Mouse (Mus musculus) forebrain, postnatal 0 days (tissue): ENCODE measurements around the gene Defb36. TPM values are rescaled to one million over a fixed set of nuclear protein-coding genes. Genes with fewer than 3 reads are reported as not detected.
A peak's percentile ranks its signal among the peaks of the same experiment; 100 is the strongest.

ENCODE experiments used
- ATAC-seq: fragments of 200-750 bp; cut with Nextera tagmentation; 2 replicates; pipeline ENCODE4 v1.8.0; 2017; ENCODE audit warnings: mild to moderate bottlenecking, moderate library complexity
- DNase-seq: peaks from one replicate; pipeline ENCODE4 v3.0.0-alpha.2; 2015
- H3K27ac ChIP-seq: fragments of 300-500 bp; sonication (generic); 2 replicates; pipeline ENCODE4 v1.5.1; 2014; ENCODE audit warnings: low read depth, mild to moderate bottlenecking, antibody characterized with exemption, low read length, moderate library complexity, mixed read lengths
- H3K27me3 ChIP-seq: fragments of 300-500 bp; sonication (generic); 2 replicates; pipeline ENCODE4 v1.6.1; 2014; ENCODE audit warnings: mild to moderate bottlenecking, low read length, mixed read lengths; ENCODE audit not compliant: insufficient read depth
- H3K36me3 ChIP-seq: fragments of 300-500 bp; sonication (generic); 2 replicates; pipeline ENCODE4 v1.6.1; 2014; ENCODE audit warnings: mild to moderate bottlenecking, moderate library complexity; ENCODE audit not compliant: insufficient read depth
- H3K4me1 ChIP-seq: fragments of 300-500 bp; sonication (generic); 2 replicates; pipeline ENCODE4 v1.6.1; 2014; ENCODE audit warnings: antibody characterized with exemption; ENCODE audit not compliant: insufficient read depth
- H3K4me2 ChIP-seq: fragments of 300-500 bp; sonication (generic); 2 replicates; pipeline ENCODE4 v1.6.1; 2014; ENCODE audit warnings: low read depth, mild to moderate bottlenecking, moderate library complexity
- H3K4me3 ChIP-seq: fragments of 300-500 bp; sonication (generic); 2 replicates; pipeline ENCODE4 v1.5.1; 2014; ENCODE audit warnings: low read depth, low read length, mixed read lengths
- H3K9ac ChIP-seq: fragments of 300-500 bp; sonication (generic); 2 replicates; pipeline ENCODE4 v1.6.1; 2014; ENCODE audit warnings: mild to moderate bottlenecking
- H3K9me3 ChIP-seq: fragments of 300-500 bp; sonication (generic); 2 replicates; pipeline ENCODE4 v1.6.1; 2016; ENCODE audit warnings: low read length
- CTCF ChIP-seq: sonication (generic); IDR thresholded peaks from 2 replicates; pipeline ENCODE4 v1.5.1; 2016; ENCODE audit warnings: antibody characterized with exemption, control low read depth, low read depth
- WGBS: fragments of 180-500 bp; shearing (Covaris S2); extraction: QIAGEN DNeasy Blood & Tissue Kit; methylation state at CpG from one replicate; pipeline ENCODE4 v1.1.7; 2014; 5-methylcytosine and 5-hydroxymethylcytosine counted together
- polyA plus RNA-seq: library from polyadenylated mRNA; unstranded; fragments of >200 nt; fragmentation: Nextera tagmentation; extraction: Ambion mirVana; gene quantifications from 2 replicates; pipeline ENCODE4 v1.2.1, GENCODE M21; 2015
- total RNA-seq: library from RNA; depleted of rRNA; stranded (reverse); fragments of >200 nt; gene quantifications from 2 replicates; pipeline ENCODE4 v1.2.3, GENCODE M21; 2014

Defb36 gene
- total and polyA plus RNA-seq, 2 experiments from 2014 or later, result not detected

DNA sequence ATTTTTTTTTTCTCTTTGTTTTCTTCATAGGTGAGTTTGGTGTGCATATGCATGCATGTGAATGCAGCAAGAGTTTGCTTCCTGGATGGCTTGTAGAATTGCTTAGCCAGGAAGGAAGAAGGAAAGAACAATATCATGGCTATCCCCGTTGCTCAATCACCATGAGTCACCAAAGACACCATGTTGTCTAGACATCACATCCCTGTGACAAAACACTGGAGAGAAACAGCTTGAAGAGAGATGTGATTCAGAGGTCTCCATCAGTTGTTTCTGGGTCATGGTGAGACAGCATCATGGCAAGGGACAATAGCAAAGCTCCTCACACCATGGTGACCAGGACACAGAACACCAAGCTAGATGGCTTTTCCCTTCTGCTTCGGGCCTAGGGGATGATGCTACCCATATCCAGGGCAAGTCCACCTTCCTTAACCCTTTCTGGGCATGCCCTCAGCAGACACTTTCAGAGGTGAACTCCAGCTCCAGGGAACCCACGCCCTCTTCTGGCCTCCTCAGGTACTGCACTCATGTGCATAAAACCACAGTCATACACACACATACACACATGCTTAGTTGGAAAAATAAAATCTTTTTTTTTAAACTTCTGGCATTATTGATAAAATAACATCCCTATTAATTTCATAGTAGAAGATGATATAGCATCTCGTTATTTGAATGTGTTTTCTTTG lies 2.7 kb upstream of the Defb36 start:
- no peaks in the 10 kb centered on the region for H3K36me3 ChIP-seq
- ATAC-seq (no peak), DNase-seq (no peak)
- WGBS, result 72% methylated on average over 4 of the region's 4 CpGs
- H3K9ac ChIP-seq, result no peak overlapping the region
- H3K9me3 ChIP-seq, result no peaks in the 10 kb centered on the region
- no peak overlapping the region for H3K4me3 ChIP-seq
- no peak overlapping the region for H3K4me2 ChIP-seq
- no peak overlapping the region for H3K27ac ChIP-seq
- peak; percentile 35 for TF ChIP-seq CTCF
- H3K4me1 ChIP-seq, result no peaks in the 10 kb centered on the region
- no peaks in the 10 kb centered on the region for H3K27me3 ChIP-seq

DNA sequence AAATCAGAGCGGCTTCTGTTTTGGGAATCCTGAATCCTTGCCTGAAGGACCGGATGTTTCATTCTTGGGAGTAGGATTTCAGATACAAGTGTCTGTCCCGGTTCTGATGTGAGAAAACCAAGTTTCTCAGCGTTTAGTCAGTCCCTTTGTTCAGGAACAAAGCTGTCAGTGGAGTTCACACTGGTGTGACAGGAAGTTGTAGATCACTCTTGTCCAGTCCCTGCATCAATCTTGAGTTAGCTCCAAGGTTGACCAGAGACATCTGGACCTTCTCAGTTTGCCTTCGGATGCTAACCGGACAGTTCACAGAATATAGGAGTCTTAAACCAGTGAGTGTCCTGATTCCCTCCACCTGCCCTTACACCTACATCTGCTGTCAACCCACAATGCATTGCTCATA lies 3.6 kb downstream of the Defb36 start:
- 76% methylated on average over 6 of the region's 6 CpGs for WGBS
- Histone ChIP-seq H3K4me3 (no peak overlapping the region), H3K27me3 (no peaks in the 10 kb centered on the region), H3K4me1 (no peaks in the 10 kb centered on the region), H3K4me2 (no peak overlapping the region), H3K27ac (no peak overlapping the region), H3K9me3 (no peaks in the 10 kb centered on the region; the same call in 1 of the 2 replicates), H3K9ac (no peak overlapping the region), H3K36me3 (no peaks in the 10 kb centered on the region)
- ATAC-seq (no peak), DNase-seq (no peak)
- TF ChIP-seq CTCF, result no peak

DNA sequence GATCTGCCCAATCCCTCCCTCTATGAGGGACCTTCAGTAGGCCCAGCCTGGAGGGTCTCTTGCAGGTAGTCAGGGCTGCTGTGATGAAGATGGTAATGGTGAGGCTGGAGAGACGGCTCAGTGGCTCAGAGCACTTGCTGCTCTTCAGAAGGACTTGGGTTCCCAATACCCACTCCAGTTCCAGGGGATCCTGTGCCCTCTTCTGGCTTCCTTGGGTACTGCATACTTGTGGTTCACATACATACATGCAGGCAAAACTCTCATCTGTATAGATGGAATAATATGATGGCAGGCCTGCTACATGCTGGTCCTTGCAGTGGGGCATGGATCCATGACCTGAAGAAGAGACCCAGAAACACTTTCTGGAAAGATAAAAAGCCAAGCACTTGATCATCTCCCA lies 4.6 kb downstream of the Defb36 start:
- TF ChIP-seq CTCF, result 0 out of 2 replicates have a peak, but pooled peaks have one; percentile 13
- Histone ChIP-seq H3K9ac (no peak overlapping the region), H3K4me3 (no peak overlapping the region), H3K27ac (no peak overlapping the region), H3K4me1 (no peaks in the 10 kb centered on the region), H3K27me3 (no peaks in the 10 kb centered on the region), H3K4me2 (no peak overlapping the region), H3K9me3 (no peaks in the 10 kb centered on the region; the same call in 1 of the 2 replicates), H3K36me3 (no peaks in the 10 kb centered on the region)
- WGBS, result 94% methylated on average over 1 of the region's 1 CpGs
- ATAC-seq, result no peak
- no peak for DNase-seq

DNA sequence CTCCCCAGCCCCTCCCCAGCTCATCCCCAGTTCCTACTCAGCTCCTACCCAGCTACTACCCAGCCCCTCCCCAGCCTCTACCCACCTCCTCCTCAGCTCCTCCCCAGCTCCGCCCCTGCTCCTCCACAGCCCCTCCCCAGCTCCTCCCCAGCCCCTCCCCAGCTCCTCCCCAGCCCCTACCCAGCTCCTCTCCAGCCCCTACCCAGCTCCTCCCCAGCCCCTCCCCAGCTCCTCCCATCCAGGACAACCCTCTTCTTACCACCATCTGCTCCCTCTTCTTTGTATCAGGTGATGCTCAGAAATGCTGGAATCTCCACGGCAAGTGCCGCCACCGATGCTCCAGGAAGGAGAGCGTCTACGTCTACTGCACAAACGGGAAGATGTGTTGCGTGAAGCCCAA lies 8.1 kb downstream of the Defb36 start:
- WGBS, result 36% methylated on average over 7 of the region's 8 CpGs
- Histone ChIP-seq H3K9me3 (no peaks in the 10 kb centered on the region; the same call in 1 of the 2 replicates), H3K4me1 (no peaks in the 10 kb centered on the region), H3K4me3 (no peak overlapping the region), H3K9ac (no peak overlapping the region), H3K27ac (no peak overlapping the region), H3K36me3 (no peaks in the 10 kb centered on the region), H3K27me3 (no peaks in the 10 kb centered on the region), H3K4me2 (no peak overlapping the region)
- no peak for ATAC-seq
- no peak for DNase-seq
- no peak for TF ChIP-seq CTCF

DNA sequence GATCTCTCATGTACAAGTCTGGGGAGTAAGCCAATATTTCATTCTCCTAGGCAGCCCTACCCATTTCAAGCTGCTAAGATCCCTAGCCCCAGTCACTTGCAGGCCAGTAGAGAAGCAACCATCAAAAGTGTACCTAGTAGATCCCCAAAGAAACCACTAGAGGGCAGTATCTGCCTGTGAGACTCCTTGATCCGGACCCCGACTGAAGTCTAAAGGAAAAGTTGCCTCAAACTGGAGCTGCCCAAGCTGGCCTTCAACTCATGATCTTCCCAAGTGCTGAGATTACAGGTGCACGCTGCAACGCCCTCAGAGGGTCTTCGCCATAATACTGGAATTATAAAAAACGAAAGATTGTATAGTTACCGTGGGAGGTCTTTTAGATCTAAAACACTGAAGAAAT lies 11.4 kb downstream of the Defb36 start:
- 13% methylated on average over 7 of the region's 7 CpGs for WGBS
- ATAC-seq (peak; percentile 85), DNase-seq (peak; percentile 82)
- Histone ChIP-seq H3K36me3 (no peaks in the 10 kb centered on the region), H3K4me1 (no peaks in the 10 kb centered on the region), H3K9me3 (no peaks in the 10 kb centered on the region), H3K4me3 (no peak overlapping the region), H3K27me3 (no peaks in the 10 kb centered on the region), H3K9ac (no peak overlapping the region), H3K4me2 (no peak overlapping the region), H3K27ac (no peak overlapping the region)
- peak; percentile 93 for TF ChIP-seq CTCF

DNA sequence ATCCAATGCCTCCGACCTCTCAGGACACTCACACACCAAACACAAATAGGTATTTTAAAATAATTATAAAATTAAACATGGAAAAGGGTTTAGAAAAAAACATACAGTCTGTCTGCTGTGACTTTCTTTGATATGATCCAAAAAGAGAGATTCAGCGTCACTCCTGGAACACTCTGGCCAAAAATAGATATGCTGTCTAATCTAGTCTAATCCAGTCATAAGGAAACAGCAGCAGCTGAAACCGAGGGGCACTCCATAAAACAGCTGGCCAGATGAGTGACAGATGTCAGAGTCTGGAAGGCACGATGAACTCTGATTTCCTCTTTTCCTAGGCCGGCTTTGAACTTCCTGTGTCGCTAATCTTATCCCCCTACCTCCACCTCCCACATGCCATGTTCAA lies 12.3 kb downstream of the Defb36 start:
- no peak for TF ChIP-seq CTCF
- Histone ChIP-seq H3K36me3 (no peaks in the 10 kb centered on the region), H3K9me3 (no peaks in the 10 kb centered on the region), H3K4me2 (no peak overlapping the region), H3K27ac (no peak overlapping the region), H3K27me3 (no peaks in the 10 kb centered on the region), H3K4me1 (no peaks in the 10 kb centered on the region), H3K4me3 (no peak overlapping the region), H3K9ac (no peak overlapping the region)
- DNase-seq, result no peak
- WGBS, result 86% methylated on average over 6 of the region's 6 CpGs
- no peak for ATAC-seq

DNA sequence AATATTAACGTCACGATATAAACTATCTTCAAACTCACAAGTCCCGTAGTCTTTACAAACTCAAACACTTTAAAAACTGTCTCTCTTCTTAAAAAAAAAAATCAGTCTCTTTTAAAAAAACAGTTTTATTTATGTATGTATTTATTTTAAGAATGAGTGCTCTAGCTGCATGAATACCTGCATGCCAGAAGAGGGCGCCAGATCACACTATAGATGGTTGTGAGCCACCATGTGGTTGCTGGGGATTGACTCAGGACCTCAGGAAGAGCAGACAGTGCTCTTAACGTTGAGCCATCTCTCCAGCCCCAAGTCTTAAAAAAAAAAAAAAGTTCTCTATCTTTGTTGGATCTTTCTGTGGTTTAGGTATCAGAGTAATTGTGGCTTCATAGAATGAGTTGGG lies 13.2 kb downstream of the Defb36 start:
- Histone ChIP-seq H3K4me1 (no peaks in the 10 kb centered on the region), H3K36me3 (no peaks in the 10 kb centered on the region), H3K4me2 (no peak overlapping the region), H3K9ac (no peak overlapping the region), H3K27me3 (no peaks in the 10 kb centered on the region), H3K27ac (no peak overlapping the region), H3K9me3 (no peaks in the 10 kb centered on the region), H3K4me3 (no peak overlapping the region)
- peak; percentile 47 for TF ChIP-seq CTCF
- WGBS, result 54% methylated on average over 5 of the region's 5 CpGs
- DNase-seq (no peak), ATAC-seq (no peak)
